In genomic region chr7:28490903-28491302, GRCm38 (mm10) we compare ENCODE assay signal across 11 mouse cellular contexts. TPM values are rescaled to one million over a fixed set of nuclear protein-coding genes. Genes with fewer than 3 reads are reported as not detected.
A peak's percentile ranks its signal among the peaks of the same experiment; 100 is the strongest.
DNase-seq lines count a peak whose midpoint lies in the region; ATAC-seq and TF ChIP-seq lines count a peak whose summit lies in the region.
"Had no signal": no experiment of that assay in that cellular context is flagged by ENCODE, and none has a peak within 500 bp of the region (broad histone marks: within the 10 kb centered on the region; RNA-seq: fewer than 3 reads in every experiment).

No protein-coding gene starts in this region.

- no peaks in the 10 kb centered on the region for H3K36me3 ChIP-seq in kidney, embryonic 15.5 days
- no peaks in the 10 kb centered on the region for H3K36me3 ChIP-seq in kidney, adult 2 months (ENCODE audit: control insufficient read depth, insufficient read depth, low read length)
- H3K36me3 ChIP-seq in hindbrain, embryonic 14.5 days (replicated peaks; ENCODE audit: control insufficient read depth, insufficient read depth): no peaks in the 10 kb centered on the region

- ATAC-seq in kidney, embryonic 15.5 days (replicated peaks; ENCODE audit: low FRiP score): no peak
- no peak for ATAC-seq in hindbrain, embryonic 14.5 days (ENCODE audit: low FRiP score)
- peak; percentile 46 for ATAC-seq in megakaryocyte progenitor cell, adult 5-6 weeks (replicated peaks; ENCODE audit: poor library complexity)

- H3K4me3 ChIP-seq in kidney, embryonic 15.5 days (replicated peaks): peak overlapping the region; percentile 18
- H3K4me3 ChIP-seq in kidney, adult 2 months (ENCODE audit: insufficient read depth, low read depth, low read length): no peak overlapping the region
- no peak overlapping the region for H3K4me3 ChIP-seq in hindbrain, embryonic 14.5 days (replicated peaks; ENCODE audit: low read length)

- WGBS in kidney, embryonic 15.5 days: 30% methylated on average over 14 of the region's 14 CpGs
- WGBS in kidney, adult 2 months: 40% methylated on average over 14 of the region's 14 CpGs
- WGBS in hindbrain, embryonic 14.5 days: 36% methylated on average over 13 of the region's 14 CpGs

- no peak for TF ChIP-seq POLR2A in kidney, adult 2 months (IDR thresholded peaks at IDR 0.05; ENCODE audit: low read depth, low read length)

- TF ChIP-seq CTCF in kidney, adult 2 months (conservative IDR thresholded peaks at IDR 0.05; ENCODE audit: insufficient read depth, insufficient read length, low read depth, low read length): no peak

- H3K4me2 ChIP-seq in kidney, embryonic 15.5 days: peak overlapping the region; percentile 44
- 0 out of 2 replicates have a peak overlapping the region, but pooled peaks have one; percentile 11 for H3K4me2 ChIP-seq in hindbrain, embryonic 14.5 days (replicated peaks)

- H3K27me3 ChIP-seq in kidney, embryonic 15.5 days: peaks cover 16% of the 10 kb centered on the region
- H3K27me3 ChIP-seq in kidney, adult 2 months (replicated peaks; ENCODE audit: control insufficient read depth, insufficient read depth, low read length): no peaks in the 10 kb centered on the region
- H3K27me3 ChIP-seq in hindbrain, embryonic 14.5 days (ENCODE audit: control insufficient read depth, insufficient read depth, low read length): peaks cover 19% of the 10 kb centered on the region; the same call in 1 of the 2 replicates

- no peak overlapping the region for H3K27ac ChIP-seq in kidney, embryonic 15.5 days
- no peak overlapping the region for H3K27ac ChIP-seq in kidney, adult 2 months (ENCODE audit: insufficient read depth, low read depth, low read length)
- no peak overlapping the region for H3K27ac ChIP-seq in hindbrain, embryonic 14.5 days

- peaks cover 19% of the 10 kb centered on the region for H3K4me1 ChIP-seq in kidney, embryonic 15.5 days
- H3K4me1 ChIP-seq in kidney, adult 2 months (ENCODE audit: control insufficient read depth, insufficient read depth, low read length): no peaks in the 10 kb centered on the region
- peaks cover 8% of the 10 kb centered on the region for H3K4me1 ChIP-seq in hindbrain, embryonic 14.5 days (replicated peaks; ENCODE audit: control insufficient read depth, insufficient read depth, low read length)

- peak; percentile 17 for DNase-seq in cerebellum, adult 11-12 months
- DNase-seq in cerebellum, adult 8-10 months: no peak
- DNase-seq in kidney, adult 2 months: no peak
- no peak for DNase-seq in hindbrain, embryonic 14.5 days (ENCODE audit: low spot score)
- no peak for DNase-seq in lung, postnatal 36 days
- DNase-seq in adipocyte (ENCODE audit: low spot score): no peak

- no peaks in the 10 kb centered on the region for H3K9me3 ChIP-seq in kidney, embryonic 15.5 days (replicated peaks)
- H3K9me3 ChIP-seq in hindbrain, embryonic 14.5 days (ENCODE audit: control insufficient read depth, low read length): no peaks in the 10 kb centered on the region

- H3K9ac ChIP-seq in kidney, embryonic 15.5 days: no peak overlapping the region
- no peak overlapping the region for H3K9ac ChIP-seq in hindbrain, embryonic 14.5 days

RNA-seq across cellular contexts. Expression of gene Ifnl2, which starts 19.4 kb away (rescaled TPM):
- polyA plus RNA-seq in kidney, embryonic 15.5 days (2015; fragmentation: Nextera tagmentation; extraction: Ambion mirVana): not detected in 2 replicates
- polyA plus RNA-seq in kidney, adult 2 months (2012; rRNA removed): not detected in 2 replicates
- polyA plus RNA-seq in hindbrain, embryonic 14.5 days (2014; fragmentation: Nextera tagmentation; extraction: Ambion mirVana): not detected in 2 replicates
- not detected in 2 replicates for total RNA-seq in megakaryocyte progenitor cell, adult 5-6 weeks (2015)
- total RNA-seq in megakaryocyte progenitor cell, adult 5-6 weeks (2017): not detected in 2 replicates
- total RNA-seq: adrenal gland, adult 18-20 months; heart, postnatal 4 days; left cerebral cortex, postnatal 25 days had no signal

RNA-seq across cellular contexts. Expression of gene Ifnl3, which starts 31.7 kb away (rescaled TPM):
- polyA plus RNA-seq in kidney, embryonic 15.5 days (2015; fragmentation: Nextera tagmentation; extraction: Ambion mirVana): not detected in 2 replicates
- polyA plus RNA-seq in kidney, adult 2 months (2012; rRNA removed): not detected in 2 replicates
- not detected in 2 replicates for polyA plus RNA-seq in hindbrain, embryonic 14.5 days (2014; fragmentation: Nextera tagmentation; extraction: Ambion mirVana)
- not detected in 2 replicates for total RNA-seq in megakaryocyte progenitor cell, adult 5-6 weeks (2015)
- total RNA-seq in megakaryocyte progenitor cell, adult 5-6 weeks (2017): not detected in 2 replicates
- total RNA-seq: adrenal gland, adult 18-20 months; heart, postnatal 4 days; left cerebral cortex, postnatal 25 days had no signal

RNA-seq across cellular contexts. Expression of gene Lrfn1, which starts 39.1 kb away (rescaled TPM):
- polyA plus RNA-seq in kidney, embryonic 15.5 days (2015; fragmentation: Nextera tagmentation; extraction: Ambion mirVana): 2.6 and 2.8 TPM in 2 replicates
- 2.5 and 3.1 TPM in 2 replicates for polyA plus RNA-seq in kidney, adult 2 months (2012; rRNA removed)
- polyA plus RNA-seq in hindbrain, embryonic 14.5 days (2014; fragmentation: Nextera tagmentation; extraction: Ambion mirVana): 25.5 and 28.7 TPM in 2 replicates
- 1.2 TPM in 2 replicates for total RNA-seq in megakaryocyte progenitor cell, adult 5-6 weeks (2015)
- 1.7 and 2.3 TPM in 2 replicates for total RNA-seq in megakaryocyte progenitor cell, adult 5-6 weeks (2017)

RNA-seq across cellular contexts. Expression of gene Sycn, which starts 49.8 kb away (rescaled TPM):
- polyA plus RNA-seq in kidney, embryonic 15.5 days (2015; fragmentation: Nextera tagmentation; extraction: Ambion mirVana): not detected in 2 replicates
- polyA plus RNA-seq in kidney, adult 2 months (2012; rRNA removed): 12.4 and 13.3 TPM in 2 replicates
- not detected in 2 replicates for polyA plus RNA-seq in hindbrain, embryonic 14.5 days (2014; fragmentation: Nextera tagmentation; extraction: Ambion mirVana)
- total RNA-seq in megakaryocyte progenitor cell, adult 5-6 weeks (2015): not detected in 2 replicates
- total RNA-seq in megakaryocyte progenitor cell, adult 5-6 weeks (2017): not detected in 2 replicates
- total RNA-seq: adrenal gland, adult 18-20 months; heart, postnatal 4 days; left cerebral cortex, postnatal 25 days had no signal

RNA-seq across cellular contexts. Expression of gene Gmfg, which starts 53.7 kb away (rescaled TPM):
- polyA plus RNA-seq in kidney, embryonic 15.5 days (2015; fragmentation: Nextera tagmentation; extraction: Ambion mirVana): 16.4 and 17.3 TPM in 2 replicates
- 8.4 and 14.5 TPM in 2 replicates for polyA plus RNA-seq in kidney, adult 2 months (2012; rRNA removed)
- polyA plus RNA-seq in hindbrain, embryonic 14.5 days (2014; fragmentation: Nextera tagmentation; extraction: Ambion mirVana): 4.7 and 6.6 TPM in 2 replicates
- 378 and 389 TPM in 2 replicates for total RNA-seq in megakaryocyte progenitor cell, adult 5-6 weeks (2015)
- 658 and 664 TPM in 2 replicates for total RNA-seq in megakaryocyte progenitor cell, adult 5-6 weeks (2017)
